Mouse (Mus musculus) ES-Bruce4 (cell line): ENCODE data around the gene Spib.

Experiments used
- CTCF ChIP-seq: IDR thresholded peaks from one replicate; pipeline ENCODE4 v1.8.1; 2011; ENCODE audit warnings: low read depth, low read length
- POLR2A ChIP-seq: IDR thresholded peaks from one replicate; pipeline ENCODE4 v1.8.1; 2011; ENCODE audit warnings: low read length; ENCODE audit not compliant: insufficient read depth

DNA sequence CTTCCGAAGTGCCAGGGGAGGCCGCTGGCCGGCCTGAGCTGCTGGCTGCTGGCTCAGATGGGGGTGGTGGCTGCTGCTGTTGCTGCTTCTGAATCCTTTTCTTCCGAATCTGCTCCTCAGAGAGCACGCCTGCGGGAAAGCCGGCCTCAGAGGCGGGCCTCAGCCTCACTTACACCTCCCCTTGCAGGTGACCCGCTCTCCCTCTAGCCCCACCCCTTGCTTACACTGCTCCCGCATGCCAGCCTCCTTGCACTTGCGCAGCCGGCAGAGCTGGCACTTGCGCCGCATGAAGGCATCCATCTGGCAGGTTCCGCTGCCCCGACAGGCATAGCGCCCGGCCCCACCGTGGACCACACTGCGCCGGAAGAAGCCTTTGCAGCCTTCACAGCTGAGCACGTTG lies 19.9 kb upstream of the Spib start:
- TF ChIP-seq POLR2A (no peak), CTCF (no peak)
